Mouse (Mus musculus) forebrain, embryonic 10.5 days (tissue): Measurements from ENCODE around the gene Scoc. TPM values are rescaled to one million over a fixed set of nuclear protein-coding genes. Genes with fewer than 3 reads are reported as not detected.

Experiments
- DNase-seq: peaks from one replicate; pipeline ENCODE4 v3.0.0-alpha.2; 2017; ENCODE audit warnings: low spot score; ENCODE audit errors: extremely low spot score
- H3K27ac ChIP-seq: fragments of 300-500 bp; sonication (generic); 2 replicates; pipeline ENCODE4 v1.5.1; 2016; ENCODE audit warnings: mild to moderate bottlenecking
- H3K27me3 ChIP-seq: fragments of 300-500 bp; sonication (generic); 2 replicates; pipeline ENCODE4 v1.6.1; 2016; ENCODE audit warnings: mild to moderate bottlenecking; ENCODE audit not compliant: poor library complexity, severe bottlenecking
- H3K36me3 ChIP-seq: fragments of 300-500 bp; sonication (generic); replicated peaks from 2 replicates; pipeline ENCODE4 v1.6.1; 2016; ENCODE audit warnings: mild to moderate bottlenecking, moderate library complexity
- H3K4me1 ChIP-seq: fragments of 300-500 bp; sonication (generic); 2 replicates; pipeline ENCODE4 v1.6.1; 2016
- H3K4me3 ChIP-seq: fragments of 300-500 bp; sonication (generic); 2 replicates; pipeline ENCODE4 v1.5.1; 2016; ENCODE audit warnings: mild to moderate bottlenecking, moderate library complexity
- H3K9me3 ChIP-seq: fragments of 300-500 bp; sonication (generic); 2 replicates; pipeline ENCODE4 v1.6.1; 2016; ENCODE audit warnings: mild to moderate bottlenecking, moderate library complexity
- WGBS: fragments of 180-500 bp; shearing (Covaris S2); methylation state at CpG from one replicate; pipeline ENCODE4 v1.1.7; 2016; 5-methylcytosine and 5-hydroxymethylcytosine counted together
- polyA plus RNA-seq: library from polyadenylated mRNA; unstranded; fragments of >200 nt; fragmentation: Nextera tagmentation; extraction: Ambion mirVana; gene quantifications from 2 replicates; pipeline ENCODE4 v1.2.1, GENCODE M21; 2016

The Scoc gene
- polyA plus RNA-seq, 1 experiment from 2014 or later, result 109 TPM

- DNase-seq, result no peak
- H3K4me3 ChIP-seq, result no peak overlapping the region
- no peaks in the 10 kb centered on the region for H3K36me3 ChIP-seq
- no peaks in the 10 kb centered on the region for H3K9me3 ChIP-seq
- 94% methylated on average over 6 of the region's 6 CpGs for WGBS
- H3K4me1 ChIP-seq, result peaks cover 4% of the 10 kb centered on the region; the same call in 1 of the 2 replicates
- H3K27me3 ChIP-seq, result no peaks in the 10 kb centered on the region
- no peak overlapping the region for H3K27ac ChIP-seq
These were observed 33.0 kb downstream of the Scoc start for GRCm38 (mm10) chr8:83425202-83425601.

- Histone ChIP-seq H3K4me1 (peaks cover 4% of the 10 kb centered on the region; the same call in 1 of the 2 replicates), H3K36me3 (no peaks in the 10 kb centered on the region), H3K27ac (no peak overlapping the region), H3K27me3 (no peaks in the 10 kb centered on the region), H3K9me3 (no peaks in the 10 kb centered on the region), H3K4me3 (no peak overlapping the region)
- DNase-seq, result no peak
- WGBS, result 87% methylated on average over 13 of the region's 13 CpGs
These were observed 35.0 kb downstream of the Scoc start for GRCm38 (mm10) chr8:83423032-83423825.

DNA sequence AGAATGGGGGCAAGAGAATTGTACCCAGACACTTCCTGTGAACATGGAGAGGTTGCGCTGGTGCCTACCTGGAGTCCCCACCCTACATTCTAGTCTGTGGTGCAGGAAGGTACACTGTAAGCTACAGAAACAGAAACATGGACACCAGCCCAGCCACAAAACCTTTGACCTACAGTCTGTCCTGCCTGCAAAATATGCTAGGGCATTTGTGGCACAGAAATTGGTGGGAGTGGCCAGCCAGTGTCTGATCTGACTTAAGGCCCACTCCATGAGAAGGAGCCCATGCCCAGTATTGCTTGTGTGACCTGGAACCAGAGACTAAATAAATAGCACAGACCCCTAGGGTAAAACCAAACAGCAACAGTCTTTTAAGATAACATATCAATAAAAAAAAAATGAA is 36.8 kb downstream of the Scoc start:
- DNase-seq, result no peak

DNA sequence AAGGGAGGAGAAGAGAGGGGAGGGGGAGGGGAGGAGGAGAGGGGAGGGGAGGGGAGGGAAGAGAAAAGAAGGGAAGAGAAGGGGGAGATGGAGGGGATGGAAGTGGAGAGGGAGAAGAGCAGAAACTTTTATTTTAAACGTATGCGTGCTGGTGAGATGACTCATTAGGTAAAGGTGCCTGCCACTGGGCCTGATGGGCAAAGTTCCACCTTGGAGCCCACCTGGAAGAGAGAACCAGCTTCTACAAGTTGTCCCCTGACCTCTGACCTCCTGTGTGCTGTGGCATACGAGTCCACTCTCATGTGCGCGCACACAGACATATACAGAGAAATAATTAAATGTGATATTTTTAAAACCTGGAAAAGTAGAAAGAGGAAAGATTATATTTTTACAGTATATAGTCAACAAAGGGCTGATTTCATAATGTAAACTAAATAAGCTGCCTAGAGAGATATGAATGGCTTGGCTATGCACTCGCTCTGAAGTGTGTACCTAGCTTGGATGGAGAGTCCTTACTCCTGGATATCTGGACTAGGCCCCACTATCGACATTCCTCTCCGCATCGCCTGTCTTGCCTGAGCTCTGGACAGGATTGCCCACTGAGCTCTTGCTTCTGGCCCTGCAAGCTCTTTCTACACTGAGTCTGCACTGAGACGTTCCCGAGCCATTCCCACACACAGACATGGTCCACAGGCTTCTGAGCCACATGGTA is 39.2 kb downstream of the Scoc start:
- Histone ChIP-seq H3K27ac (no peak overlapping the region), H3K36me3 (no peaks in the 10 kb centered on the region), H3K27me3 (no peaks in the 10 kb centered on the region), H3K4me3 (no peak overlapping the region), H3K9me3 (no peaks in the 10 kb centered on the region), H3K4me1 (no peaks in the 10 kb centered on the region)
- DNase-seq, result no peak
- WGBS, result 92% methylated on average over 11 of the region's 11 CpGs

More for the DNA sequence above, 36.8 kb downstream of the Scoc start:
- Histone ChIP-seq H3K27me3 (no peaks in the 10 kb centered on the region), H3K4me3 (no peak overlapping the region), H3K36me3 (no peaks in the 10 kb centered on the region), H3K27ac (no peak overlapping the region), H3K4me1 (peaks cover 4% of the 10 kb centered on the region; the same call in 1 of the 2 replicates), H3K9me3 (no peaks in the 10 kb centered on the region)
- WGBS, result 89% methylated on average over 1 of the region's 1 CpGs

DNA sequence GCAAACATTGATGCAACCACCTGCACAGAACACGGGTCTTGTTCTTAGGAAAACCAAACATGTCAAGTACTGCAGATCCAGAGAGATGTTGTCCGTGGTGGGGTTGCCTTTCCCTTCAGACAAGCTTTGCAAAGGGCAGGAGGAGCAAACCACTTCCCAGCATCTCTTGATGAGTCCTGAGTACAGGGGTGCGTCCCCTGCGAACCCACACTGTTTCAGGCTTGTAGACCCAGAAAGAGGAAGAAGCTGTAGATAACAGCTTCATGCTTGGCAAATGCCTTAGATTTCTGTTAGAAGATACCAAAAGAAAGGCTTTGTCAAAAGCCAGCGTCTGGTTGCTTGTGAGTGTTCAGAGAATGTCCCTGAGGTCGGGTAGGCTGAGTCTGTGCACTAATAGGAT is 40.2 kb downstream of the Scoc start:
- H3K4me3 ChIP-seq, result no peak overlapping the region
- no peaks in the 10 kb centered on the region for H3K4me1 ChIP-seq
- DNase-seq, result no peak
- no peaks in the 10 kb centered on the region for H3K27me3 ChIP-seq
- H3K27ac ChIP-seq, result no peak overlapping the region
- WGBS, result 87% methylated on average over 6 of the region's 6 CpGs
- no peaks in the 10 kb centered on the region for H3K36me3 ChIP-seq
- H3K9me3 ChIP-seq, result no peaks in the 10 kb centered on the region

- no peaks in the 10 kb centered on the region for H3K9me3 ChIP-seq
- H3K36me3 ChIP-seq, result no peaks in the 10 kb centered on the region
- no peak overlapping the region for H3K4me3 ChIP-seq
- no peak overlapping the region for H3K27ac ChIP-seq
- H3K4me1 ChIP-seq, result no peaks in the 10 kb centered on the region
- WGBS, result 96% methylated on average over 15 of the region's 15 CpGs
- H3K27me3 ChIP-seq, result no peaks in the 10 kb centered on the region
- no peak for DNase-seq
These were observed 41.3 kb downstream of the Scoc start for GRCm38 (mm10) chr8:83416878-83417277.

- no peak for DNase-seq
- WGBS, result 83% methylated on average over 7 of the region's 7 CpGs
These were observed 49.7 kb downstream of the Scoc start for GRCm38 (mm10) chr8:83408496-83408895.

DNA sequence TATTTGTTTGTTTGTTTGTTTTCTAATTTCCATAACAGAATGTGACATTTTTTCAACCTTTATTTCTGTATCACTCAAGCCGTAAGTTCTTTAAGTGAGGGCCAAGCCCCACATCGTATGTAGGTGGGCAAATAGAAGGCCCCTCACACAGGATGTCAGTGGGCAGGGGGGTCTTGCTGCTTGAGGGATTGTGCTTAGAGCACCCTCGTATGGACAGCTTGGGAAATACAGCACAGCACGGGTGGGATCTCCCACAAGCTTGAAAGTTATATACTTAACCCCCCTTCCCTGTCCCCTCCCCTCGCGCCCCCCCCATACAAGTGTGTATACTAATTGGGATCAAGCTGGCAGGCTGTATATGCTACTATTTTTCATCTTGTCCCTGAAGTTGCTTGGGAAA is 51.4 kb downstream of the Scoc start:
- H3K4me1 ChIP-seq, result no peaks in the 10 kb centered on the region
- no peak overlapping the region for H3K4me3 ChIP-seq
- H3K27me3 ChIP-seq, result no peaks in the 10 kb centered on the region
- no peak for DNase-seq
- H3K27ac ChIP-seq, result no peak overlapping the region
- H3K9me3 ChIP-seq, result no peaks in the 10 kb centered on the region
- WGBS, result 33% methylated on average over 6 of the region's 6 CpGs
- no peaks in the 10 kb centered on the region for H3K36me3 ChIP-seq

More at GRCm38 (mm10) chr8:83408496-83408895, 49.7 kb downstream of the Scoc start:
- Histone ChIP-seq H3K27ac (no peak overlapping the region), H3K27me3 (no peaks in the 10 kb centered on the region), H3K9me3 (no peaks in the 10 kb centered on the region), H3K36me3 (no peaks in the 10 kb centered on the region), H3K4me3 (no peak overlapping the region), H3K4me1 (no peaks in the 10 kb centered on the region)

- Histone ChIP-seq H3K36me3 (no peaks in the 10 kb centered on the region), H3K4me3 (no peak overlapping the region), H3K27me3 (no peaks in the 10 kb centered on the region), H3K9me3 (no peaks in the 10 kb centered on the region), H3K4me1 (no peaks in the 10 kb centered on the region), H3K27ac (no peak overlapping the region)
- WGBS, result 89% methylated on average over 10 of the region's 10 CpGs
- no peak for DNase-seq
These were observed 52.6 kb downstream of the Scoc start for GRCm38 (mm10) chr8:83405548-83405947.

DNA sequence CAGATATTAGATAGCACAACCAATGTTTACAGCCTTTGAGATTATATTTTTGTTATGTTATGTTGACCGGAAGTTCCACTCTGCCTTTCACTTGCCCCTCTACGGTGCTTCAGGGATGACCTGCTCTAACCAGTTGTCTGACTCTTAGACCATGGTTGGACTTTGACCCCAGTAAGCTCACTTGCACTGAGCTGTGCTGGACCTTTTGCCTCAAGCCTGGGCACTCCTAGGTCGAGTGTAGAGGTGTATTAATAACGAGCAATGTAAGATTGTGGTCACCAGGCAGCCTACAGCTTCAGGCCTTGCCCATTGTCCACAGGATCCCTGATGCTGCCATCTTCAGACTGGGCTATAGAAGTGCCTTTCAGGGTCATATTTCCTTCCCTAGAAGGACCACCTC is 60.5 kb downstream of the Scoc start:
- H3K27me3 ChIP-seq, result no peaks in the 10 kb centered on the region
- no peak overlapping the region for H3K27ac ChIP-seq
- 82% methylated on average over 4 of the region's 4 CpGs for WGBS
- no peak overlapping the region for H3K4me3 ChIP-seq
- no peak for DNase-seq
- H3K9me3 ChIP-seq, result no peaks in the 10 kb centered on the region
- H3K36me3 ChIP-seq, result no peaks in the 10 kb centered on the region
- H3K4me1 ChIP-seq, result no peaks in the 10 kb centered on the region

- DNase-seq, result no peak
- no peak overlapping the region for H3K4me3 ChIP-seq
- H3K36me3 ChIP-seq, result no peaks in the 10 kb centered on the region
- H3K9me3 ChIP-seq, result no peaks in the 10 kb centered on the region
- no peak overlapping the region for H3K27ac ChIP-seq
- WGBS, result 93% methylated on average over 6 of the region's 6 CpGs
- no peaks in the 10 kb centered on the region for H3K27me3 ChIP-seq
- no peaks in the 10 kb centered on the region for H3K4me1 ChIP-seq
These were observed 61.5 kb downstream of the Scoc start for GRCm38 (mm10) chr8:83396680-83397079.

- Histone ChIP-seq H3K36me3 (no peaks in the 10 kb centered on the region), H3K27me3 (peaks cover 14% of the 10 kb centered on the region), H3K4me3 (no peak overlapping the region), H3K9me3 (no peaks in the 10 kb centered on the region), H3K27ac (no peak overlapping the region), H3K4me1 (peaks cover 11% of the 10 kb centered on the region)
- 91% methylated on average over 5 of the region's 5 CpGs for WGBS
- no peak for DNase-seq
These were observed 63.9 kb downstream of the Scoc start for GRCm38 (mm10) chr8:83394325-83394724.

DNA sequence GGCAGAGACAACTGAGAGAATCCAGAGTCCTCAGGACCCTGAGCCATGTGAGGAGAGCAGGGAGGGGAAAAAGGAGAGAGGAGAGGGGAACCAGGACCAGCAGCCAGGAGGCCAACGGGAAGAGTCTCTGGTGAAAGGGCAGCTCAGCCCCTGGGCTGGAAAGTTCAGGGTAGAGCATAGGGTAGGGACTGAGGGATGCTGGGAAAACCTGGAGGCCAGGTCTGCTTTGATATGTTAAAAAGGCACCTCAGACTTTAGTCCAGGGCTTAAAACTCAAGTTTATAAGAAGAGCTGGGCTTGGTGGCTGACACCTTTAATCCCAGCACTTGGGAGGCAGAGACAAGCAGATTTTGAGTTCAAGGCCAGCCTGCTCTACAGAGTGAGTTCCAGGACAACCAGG is 65.7 kb downstream of the Scoc start:
- no peaks in the 10 kb centered on the region for H3K36me3 ChIP-seq
- H3K27ac ChIP-seq, result no peak overlapping the region
- H3K4me3 ChIP-seq, result no peak overlapping the region
- H3K4me1 ChIP-seq, result peaks cover 13% of the 10 kb centered on the region
- peaks cover 30% of the 10 kb centered on the region for H3K27me3 ChIP-seq
- WGBS, result 75% methylated on average over 1 of the region's 1 CpGs
- no peak for DNase-seq
- no peaks in the 10 kb centered on the region for H3K9me3 ChIP-seq
